Mouse (Mus musculus): ENCODE results near the gene Folr1. TPM values are rescaled to one million over a fixed set of nuclear protein-coding genes. Genes with fewer than 3 reads are reported as not detected.

Folr1 gene
- total and polyA plus RNA-seq, 2 experiments from 2014 or later: 7.0 to 49.6 TPM

DNA sequence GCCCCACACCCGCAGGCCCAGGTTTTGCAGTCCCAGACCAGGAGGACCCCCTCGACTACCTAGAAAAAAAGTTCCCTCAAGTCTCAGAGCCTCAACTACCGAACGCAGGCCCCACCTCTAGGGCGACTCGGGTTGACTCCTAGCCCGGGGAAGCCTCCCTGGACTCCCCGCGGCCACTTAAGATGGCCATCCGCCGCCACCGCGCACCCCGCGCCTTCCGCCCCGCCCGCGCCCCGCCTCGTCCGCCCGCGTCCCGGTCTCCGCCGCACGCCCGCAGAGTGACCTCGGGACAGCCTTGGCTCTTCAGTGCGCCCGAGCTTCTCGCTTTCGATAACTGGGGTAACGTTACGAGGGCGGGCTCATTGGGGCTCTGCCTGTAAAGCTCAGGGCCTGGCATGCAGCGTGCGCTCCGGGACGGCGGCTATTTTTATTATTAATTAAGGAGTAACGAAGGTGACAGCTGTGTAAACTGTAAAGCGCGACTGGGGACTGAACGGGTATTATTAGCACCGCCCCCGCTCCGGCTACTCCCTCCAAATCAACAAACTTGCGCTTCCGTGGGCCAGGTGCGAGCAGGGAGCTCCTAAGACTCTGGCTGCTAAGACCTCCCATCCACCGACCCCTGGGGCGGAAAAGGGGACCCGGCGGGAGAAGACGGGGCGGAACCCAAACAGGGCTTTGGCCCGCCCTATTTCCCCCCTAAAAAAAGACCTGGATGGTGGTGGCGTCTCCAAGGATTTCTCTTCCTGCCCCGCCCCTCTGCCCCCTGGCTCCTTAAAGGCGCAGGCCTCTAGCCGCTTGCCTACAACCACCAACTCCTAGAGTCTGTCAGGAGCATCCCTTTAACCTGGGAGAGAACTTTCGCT is 32.7 kb downstream of the Folr1 start, which contains the start of gene Inppl1:
Gene Inppl1, minus strand, starts transcription at position 624 of the 866 bp plus-strand sequence.
- H3K4me1 ChIP-seq (ENCODE audit: insufficient read depth): no peaks in the 10 kb centered on the region
- WGBS: 2% methylated on average over 64 of the region's 64 CpGs
- peak; percentile 75 for ATAC-seq
- TF ChIP-seq CTCF (IDR thresholded peaks at IDR 0.05; ENCODE audit: low read depth): peak; percentile 31
- no peaks in the 10 kb centered on the region; the same call in 1 of the 2 replicates for H3K27me3 ChIP-seq (ENCODE audit: insufficient read depth, low read length)
- H3K9me3 ChIP-seq (ENCODE audit: low read length): no peaks in the 10 kb centered on the region
- peak within 1 kb of the TSS; percentile 17 for H3K27ac ChIP-seq (ENCODE audit: low read depth, low read length)
- peak within 1 kb of the TSS; percentile 51 for H3K9ac ChIP-seq
- H3K4me2 ChIP-seq (ENCODE audit: low read depth): peak within 1 kb of the TSS; percentile 99
- H3K36me3 ChIP-seq (ENCODE audit: insufficient read depth): no peaks in the 10 kb centered on the region
- H3K4me3 ChIP-seq (ENCODE audit: low read depth, low read length): peak within 1 kb of the TSS; percentile 50
- DNase-seq: peak; percentile 72

DNA sequence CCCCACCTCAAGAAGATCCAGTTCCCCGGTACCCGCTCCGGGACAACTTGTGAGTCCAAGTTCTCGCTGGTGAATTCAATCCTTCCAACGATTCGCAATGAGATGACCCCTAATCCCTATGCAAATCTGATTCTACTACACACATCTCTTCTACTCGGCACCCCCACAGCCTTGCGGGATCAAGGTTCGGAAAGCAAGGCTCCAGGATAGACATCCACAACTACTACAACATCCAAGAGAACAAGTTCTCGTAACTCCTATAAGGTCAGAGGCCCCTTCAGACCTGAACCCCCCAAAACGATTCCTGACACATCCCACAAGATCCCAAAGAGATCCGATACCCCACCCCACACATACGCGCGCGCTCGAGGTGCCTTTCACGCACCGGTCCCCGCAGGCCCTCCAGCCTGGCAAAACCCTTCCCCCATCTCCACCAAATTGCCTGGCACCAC is 33.4 kb downstream of the Folr1 start:
- Histone ChIP-seq H3K9ac (peak overlapping the region; percentile 51), H3K4me3 (ENCODE audit: low read depth, low read length) (peak overlapping the region; percentile 50), H3K27ac (ENCODE audit: low read depth, low read length) (peak overlapping the region; percentile 17), H3K9me3 (ENCODE audit: low read length) (no peaks in the 10 kb centered on the region), H3K4me2 (ENCODE audit: low read depth) (peak overlapping the region; percentile 99), H3K27me3 (ENCODE audit: insufficient read depth, low read length) (no peaks in the 10 kb centered on the region; the same call in 1 of the 2 replicates), H3K36me3 (ENCODE audit: insufficient read depth) (no peaks in the 10 kb centered on the region), H3K4me1 (ENCODE audit: insufficient read depth) (no peaks in the 10 kb centered on the region)
- ATAC-seq (no peak), DNase-seq (no peak)
- under 1% methylated on average over 20 of the region's 20 CpGs for WGBS
- TF ChIP-seq CTCF (IDR thresholded peaks at IDR 0.05; ENCODE audit: low read depth): no peak

DNA sequence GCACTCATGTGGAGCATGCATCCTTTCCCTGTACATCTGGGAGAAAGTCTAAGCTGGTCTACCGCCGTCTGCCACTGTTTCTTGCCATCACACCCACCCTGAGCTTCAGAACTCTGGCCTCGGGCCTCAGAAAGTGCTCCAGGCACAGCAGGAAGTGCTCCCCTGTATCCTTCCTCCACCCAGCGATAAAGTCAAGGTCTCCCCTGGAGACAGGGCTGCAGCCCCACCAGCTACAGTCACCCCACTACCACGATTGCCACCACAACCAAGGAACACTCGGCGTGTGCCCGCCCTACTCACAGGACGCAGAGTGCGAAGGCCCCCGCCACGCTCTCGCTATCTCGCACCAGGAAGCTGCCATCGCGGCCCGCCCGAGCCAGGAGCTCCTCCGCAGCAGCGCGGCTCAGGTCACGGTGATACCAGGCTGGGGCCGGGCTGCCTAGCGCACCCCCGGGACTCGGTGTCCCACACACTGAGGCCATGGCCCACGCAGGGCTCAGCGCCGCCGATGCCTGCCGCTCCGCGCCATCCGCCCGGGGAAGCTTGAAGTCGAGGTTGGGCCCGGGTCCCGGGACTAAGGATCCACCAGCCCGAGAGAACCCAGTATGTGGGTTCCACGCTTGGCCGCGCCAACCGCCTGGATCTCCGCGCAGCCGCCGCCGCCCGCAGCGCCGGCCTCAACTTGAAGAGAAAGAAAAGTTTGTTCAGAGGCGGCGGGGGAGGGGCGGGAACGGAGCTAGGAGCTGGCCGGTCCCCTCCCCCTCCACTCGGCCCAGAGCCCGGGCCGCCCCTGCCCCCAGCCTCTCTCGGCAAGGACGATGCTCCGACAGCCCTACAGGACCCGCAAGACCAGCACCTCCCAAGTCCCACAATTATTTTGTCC is 34.1 kb downstream of the Folr1 start:
- WGBS: under 1% methylated on average over 62 of the region's 63 CpGs
- Histone ChIP-seq H3K4me3 (ENCODE audit: low read depth, low read length) (peak overlapping the region; percentile 50), H3K36me3 (ENCODE audit: insufficient read depth) (peaks cover 4% of the 10 kb centered on the region; the same call in 1 of the 2 replicates), H3K4me1 (ENCODE audit: insufficient read depth) (no peaks in the 10 kb centered on the region), H3K9me3 (ENCODE audit: low read length) (no peaks in the 10 kb centered on the region), H3K4me2 (ENCODE audit: low read depth) (peak overlapping the region; percentile 99), H3K9ac (peak overlapping the region; percentile 51), H3K27ac (ENCODE audit: low read depth, low read length) (peak overlapping the region; percentile 17), H3K27me3 (ENCODE audit: insufficient read depth, low read length) (no peaks in the 10 kb centered on the region; the same call in 1 of the 2 replicates)
- peak; percentile 32 for ATAC-seq
- peak; percentile 53 for DNase-seq
- no peak for TF ChIP-seq CTCF (IDR thresholded peaks at IDR 0.05; ENCODE audit: low read depth)

DNA sequence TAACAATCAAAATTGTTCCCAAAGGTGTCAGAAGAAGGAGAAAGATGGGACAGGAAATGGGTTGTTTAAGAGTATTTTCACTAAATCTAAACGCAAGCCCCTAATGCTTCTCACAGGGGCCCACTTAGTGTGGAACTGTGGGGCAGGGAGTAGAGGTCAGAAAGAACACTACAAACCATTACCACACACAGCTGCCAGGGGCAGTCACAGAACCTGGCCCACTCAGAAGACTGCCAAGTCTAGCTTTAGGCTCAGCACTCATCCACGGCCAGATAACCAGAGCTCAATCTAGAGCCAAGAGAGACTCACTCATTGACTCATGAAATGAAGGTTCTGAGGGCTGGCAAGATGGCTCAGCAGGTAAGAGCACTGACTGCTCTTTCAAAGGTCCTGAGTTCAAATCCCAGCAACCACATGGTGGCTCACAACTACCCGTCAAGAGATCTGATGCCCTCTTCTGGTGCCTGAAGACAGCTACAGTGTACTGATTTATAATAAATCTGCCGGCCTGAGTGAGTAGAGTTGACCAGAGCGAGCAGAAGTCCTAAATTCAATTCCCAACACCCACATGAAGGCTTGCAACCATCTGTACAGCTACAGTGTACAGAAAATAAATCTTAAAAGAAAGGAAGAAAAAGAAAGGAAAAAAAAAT is 35.0 kb downstream of the Folr1 start:
- H3K27me3 ChIP-seq (ENCODE audit: insufficient read depth, low read length): no peaks in the 10 kb centered on the region; the same call in 1 of the 2 replicates
- H3K36me3 ChIP-seq (ENCODE audit: insufficient read depth): peaks cover 8% of the 10 kb centered on the region; the same call in 1 of the 2 replicates
- no peak overlapping the region for H3K27ac ChIP-seq (ENCODE audit: low read depth, low read length)
- peak overlapping the region; percentile 50; the same call in 1 of the 2 replicates for H3K4me3 ChIP-seq (ENCODE audit: low read depth, low read length)
- H3K9me3 ChIP-seq (ENCODE audit: low read length): no peaks in the 10 kb centered on the region
- H3K9ac ChIP-seq: no peak overlapping the region
- DNase-seq (no peak), ATAC-seq (no peak)
- H3K4me1 ChIP-seq (ENCODE audit: insufficient read depth): no peaks in the 10 kb centered on the region
- no peak for TF ChIP-seq CTCF (IDR thresholded peaks at IDR 0.05; ENCODE audit: low read depth)
- peak overlapping the region; percentile 99 for H3K4me2 ChIP-seq (ENCODE audit: low read depth)
- WGBS: 38% methylated on average over 5 of the region's 5 CpGs

DNA sequence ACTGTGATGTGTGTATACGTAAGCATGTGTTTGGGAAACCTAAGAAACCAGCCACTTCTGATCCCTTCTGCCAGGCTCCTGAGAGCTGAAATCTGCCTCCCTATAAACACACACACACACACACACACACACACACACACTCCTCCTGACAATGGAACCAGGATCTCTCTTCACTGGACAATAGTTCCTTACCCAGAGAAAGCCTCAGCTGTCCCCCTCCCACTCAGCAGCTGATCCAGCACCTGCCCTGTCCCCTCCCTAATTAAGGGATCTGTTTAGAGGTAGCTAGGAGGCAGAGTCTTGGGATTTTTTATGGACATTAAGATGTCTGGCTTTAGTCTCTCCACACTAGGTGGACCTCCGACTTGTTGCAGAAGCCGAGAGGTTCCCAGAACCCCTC is 35.7 kb downstream of the Folr1 start:
- no peak overlapping the region for H3K4me3 ChIP-seq (ENCODE audit: low read depth, low read length)
- DNase-seq: no peak
- no peak for TF ChIP-seq CTCF (IDR thresholded peaks at IDR 0.05; ENCODE audit: low read depth)

DNA sequence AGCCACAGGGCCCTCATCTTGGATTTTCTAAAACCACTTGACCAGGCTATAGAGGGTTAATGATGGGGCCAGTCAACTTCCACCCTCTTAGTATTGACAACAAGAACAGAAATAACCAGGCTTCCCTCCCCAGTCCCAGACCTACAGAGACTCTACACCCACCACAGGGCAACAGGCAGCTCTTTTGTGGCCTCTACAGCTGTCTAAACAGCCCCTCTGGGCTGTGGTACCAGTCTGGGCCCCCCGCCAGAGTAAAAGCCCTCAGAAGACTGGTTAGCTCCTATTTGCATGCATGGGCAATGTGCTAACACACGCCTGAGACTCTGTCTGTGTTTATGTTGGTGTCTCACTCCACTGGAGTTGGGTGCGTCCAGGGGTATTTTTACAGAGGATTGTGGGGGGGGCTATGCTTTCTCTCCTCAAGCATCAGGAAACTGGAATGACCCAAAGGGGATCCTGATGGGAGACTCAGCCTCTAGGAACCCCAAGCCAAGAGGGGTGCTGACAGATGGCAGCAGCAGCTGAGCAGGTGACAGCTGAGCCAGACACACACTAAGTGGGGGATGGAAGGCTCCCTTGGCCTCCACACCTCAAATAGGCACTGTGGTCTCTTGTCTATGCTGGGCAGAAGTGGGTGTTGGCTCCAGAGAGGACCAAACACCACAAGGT is 36.5 kb downstream of the Folr1 start:
- Histone ChIP-seq H3K9me3 (ENCODE audit: low read length) (no peaks in the 10 kb centered on the region), H3K27ac (ENCODE audit: low read depth, low read length) (no peak overlapping the region), H3K9ac (no peak overlapping the region), H3K4me3 (ENCODE audit: low read depth, low read length) (no peak overlapping the region), H3K4me1 (ENCODE audit: insufficient read depth) (no peaks in the 10 kb centered on the region), H3K36me3 (ENCODE audit: insufficient read depth) (peaks cover 8% of the 10 kb centered on the region), H3K27me3 (ENCODE audit: insufficient read depth, low read length) (no peaks in the 10 kb centered on the region; the same call in 1 of the 2 replicates), H3K4me2 (ENCODE audit: low read depth) (no peak overlapping the region)
- WGBS: 35% methylated on average over 3 of the region's 3 CpGs
- DNase-seq: peak; percentile 52
- ATAC-seq: peak; percentile 54
- no peak for TF ChIP-seq CTCF (IDR thresholded peaks at IDR 0.05; ENCODE audit: low read depth)

More for the DNA sequence above, 35.7 kb downstream of the Folr1 start:
- H3K4me1 ChIP-seq (ENCODE audit: insufficient read depth): no peaks in the 10 kb centered on the region
- no peaks in the 10 kb centered on the region for H3K9me3 ChIP-seq (ENCODE audit: low read length)
- no peak overlapping the region for H3K27ac ChIP-seq (ENCODE audit: low read depth, low read length)
- no peak overlapping the region; the same call in 1 of the 2 replicates for H3K4me2 ChIP-seq (ENCODE audit: low read depth)
- ATAC-seq: no peak
- H3K36me3 ChIP-seq (ENCODE audit: insufficient read depth): peaks cover 8% of the 10 kb centered on the region; the same call in 1 of the 2 replicates
- no peak overlapping the region for H3K9ac ChIP-seq
- WGBS: 55% methylated on average over 3 of the region's 3 CpGs
- H3K27me3 ChIP-seq (ENCODE audit: insufficient read depth, low read length): no peaks in the 10 kb centered on the region; the same call in 1 of the 2 replicates
